Mouse (Mus musculus): ENCODE measurements around the gene Cxcl9. TPM values are rescaled to one million over a fixed set of nuclear protein-coding genes. Genes with fewer than 3 reads are reported as not detected.
A peak's percentile ranks its signal among the peaks of the same experiment; 100 is the strongest.
"Not testable (repeated sequence)": the region's sequence is repeated elsewhere in the genome, so short reads cannot be mapped to it uniquely, and the experiment has no call there.

Gene Cxcl9
- polyA plus RNA-seq, 1 experiment from 2014 or later: not detected

DNA sequence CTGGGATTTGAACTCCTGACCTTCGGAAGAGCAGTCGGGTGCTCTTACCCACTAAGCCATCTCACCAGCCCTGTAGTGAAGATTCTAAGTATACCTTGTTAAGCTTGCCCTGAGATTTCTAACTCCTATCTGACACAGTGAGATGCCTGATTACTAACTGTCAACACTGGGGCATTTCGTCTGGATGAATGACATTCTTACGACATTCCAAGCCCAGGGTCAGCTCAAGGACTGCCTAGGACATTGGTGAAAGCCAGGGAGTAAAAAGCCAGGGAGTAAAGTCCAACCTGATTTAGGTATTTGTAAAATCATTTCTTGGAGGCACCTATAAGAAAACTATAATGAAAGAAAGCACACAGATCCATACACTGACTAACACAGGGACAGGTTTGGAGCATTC, 24.8 kb upstream of the Cxcl9 start:
- not testable (repeated sequence) for H3K27ac ChIP-seq (ENCODE audit: low read depth, low read length); H3K4me3 ChIP-seq (ENCODE audit: low read depth, low read length); H3K4me1 ChIP-seq (ENCODE audit: control insufficient read depth, insufficient read depth, low read length); H3K4me2 ChIP-seq (ENCODE audit: low read length); H3K36me3 ChIP-seq (ENCODE audit: control insufficient read depth, insufficient read depth, low read length); H3K27me3 ChIP-seq (replicated peaks; ENCODE audit: control insufficient read depth, insufficient read depth, low read length); H3K9ac ChIP-seq (ENCODE audit: low read length); H3K9me3 ChIP-seq (replicated peaks; ENCODE audit: control insufficient read depth, low read length); ATAC-seq; DNase-seq (ENCODE audit: low spot score)
- 83% methylated on average over 4 of the region's 4 CpGs for WGBS

DNA sequence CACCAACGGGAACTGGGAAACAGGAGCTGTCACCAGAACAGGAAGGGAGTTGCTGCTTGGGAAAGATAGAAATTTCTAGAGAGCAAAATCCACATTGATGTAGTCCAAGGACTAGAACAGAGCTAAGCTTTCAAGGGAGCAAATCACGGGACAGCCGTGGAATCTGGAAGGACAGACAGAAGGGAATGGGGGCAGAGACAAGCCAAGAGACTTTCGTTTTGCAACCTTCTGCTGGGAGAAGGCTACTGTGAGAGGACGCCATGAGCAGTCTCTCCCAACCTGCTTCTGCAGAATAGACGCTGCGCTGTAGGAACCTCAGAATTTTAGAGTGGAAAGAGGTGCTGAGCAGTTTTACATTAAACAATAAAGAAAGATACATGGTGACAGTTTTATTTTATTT, 21.9 kb upstream of the Cxcl9 start:
- no peaks in the 10 kb centered on the region for H3K27me3 ChIP-seq (replicated peaks; ENCODE audit: control insufficient read depth, insufficient read depth, low read length)
- H3K36me3 ChIP-seq (ENCODE audit: control insufficient read depth, insufficient read depth, low read length): no peaks in the 10 kb centered on the region
- WGBS: 86% methylated on average over 7 of the region's 7 CpGs
- H3K9me3 ChIP-seq (replicated peaks; ENCODE audit: control insufficient read depth, low read length): no peaks in the 10 kb centered on the region
- H3K9ac ChIP-seq (ENCODE audit: low read length): no peak overlapping the region
- H3K27ac ChIP-seq (ENCODE audit: low read depth, low read length): no peak overlapping the region
- no peak for DNase-seq (ENCODE audit: low spot score)
- no peak for ATAC-seq
- peaks cover 4% of the 10 kb centered on the region; the same call in 1 of the 2 replicates for H3K4me1 ChIP-seq (ENCODE audit: control insufficient read depth, insufficient read depth, low read length)
- H3K4me2 ChIP-seq (ENCODE audit: low read length): no peak overlapping the region
- H3K4me3 ChIP-seq (ENCODE audit: low read depth, low read length): no peak overlapping the region

DNA sequence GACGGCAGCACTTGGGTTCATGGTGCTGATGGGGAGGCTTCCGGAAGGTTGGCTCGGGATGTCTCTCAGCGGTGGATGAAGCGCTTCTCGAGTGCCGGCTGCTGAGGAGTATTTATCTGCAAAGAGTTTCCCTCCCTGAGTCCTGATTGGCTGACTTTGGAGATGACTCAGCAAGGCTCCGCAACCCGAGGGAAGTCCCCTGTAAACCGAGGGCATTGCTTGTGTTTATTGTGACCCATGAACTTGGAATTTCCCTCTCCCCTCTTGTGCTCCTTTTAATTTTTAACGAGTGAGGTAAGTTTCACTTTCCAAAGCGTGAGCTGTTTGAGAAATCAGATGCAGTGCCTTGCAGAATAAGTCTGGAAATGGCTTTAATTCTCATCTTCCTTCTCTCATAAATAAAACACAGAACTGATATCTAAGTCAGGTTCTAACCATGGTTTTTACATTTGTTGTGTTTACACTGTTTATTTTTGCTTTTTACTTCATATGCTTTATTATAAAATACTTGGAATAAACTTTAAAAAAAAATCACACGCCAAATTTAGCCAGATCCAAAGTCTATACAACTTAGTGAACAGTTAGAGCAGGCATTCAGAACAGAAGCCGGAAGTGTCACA, 21.0 kb upstream of the Cxcl9 start, which contains the start of gene Cxcl10:
Gene Cxcl10 (minus strand): TSS at position 96 of the 620 bp plus-strand sequence.
- H3K4me2 ChIP-seq (ENCODE audit: low read length): peak within 1 kb of the TSS; percentile 44
- 0 out of 2 replicates have a peak within 1 kb of the TSS, but pooled peaks have one; percentile 13 for H3K4me3 ChIP-seq (ENCODE audit: low read depth, low read length)
- ATAC-seq (peak; percentile 70; the same call in 1 of the 2 replicates), DNase-seq (ENCODE audit: low spot score) (peak; percentile 61)
- H3K4me1 ChIP-seq (ENCODE audit: control insufficient read depth, insufficient read depth, low read length): peaks cover 4% of the 10 kb centered on the region; the same call in 1 of the 2 replicates
- H3K27me3 ChIP-seq (replicated peaks; ENCODE audit: control insufficient read depth, insufficient read depth, low read length): no peaks in the 10 kb centered on the region
- no peak within 1 kb of the TSS for H3K27ac ChIP-seq (ENCODE audit: low read depth, low read length)
- peak within 1 kb of the TSS; percentile 17; the same call in 1 of the 2 replicates for H3K9ac ChIP-seq (ENCODE audit: low read length)
- 21% methylated on average over 14 of the region's 14 CpGs for WGBS
- no peaks in the 10 kb centered on the region for H3K9me3 ChIP-seq (replicated peaks; ENCODE audit: control insufficient read depth, low read length)
- no peaks in the 10 kb centered on the region for H3K36me3 ChIP-seq (ENCODE audit: control insufficient read depth, insufficient read depth, low read length)

- peaks cover 4% of the 10 kb centered on the region; the same call in 1 of the 2 replicates for H3K4me1 ChIP-seq (ENCODE audit: control insufficient read depth, insufficient read depth, low read length)
- no peaks in the 10 kb centered on the region for H3K27me3 ChIP-seq (replicated peaks; ENCODE audit: control insufficient read depth, insufficient read depth, low read length)
- no peak overlapping the region for H3K4me2 ChIP-seq (ENCODE audit: low read length)
- no peak for ATAC-seq
- H3K4me3 ChIP-seq (ENCODE audit: low read depth, low read length): no peak overlapping the region
- no peaks in the 10 kb centered on the region for H3K9me3 ChIP-seq (replicated peaks; ENCODE audit: control insufficient read depth, low read length)
- 90% methylated on average over 8 of the region's 8 CpGs for WGBS
- H3K9ac ChIP-seq (ENCODE audit: low read length): no peak overlapping the region
- no peak for DNase-seq (ENCODE audit: low spot score)
- H3K36me3 ChIP-seq (ENCODE audit: control insufficient read depth, insufficient read depth, low read length): no peaks in the 10 kb centered on the region
- H3K27ac ChIP-seq (ENCODE audit: low read depth, low read length): no peak overlapping the region
Observed at GRCm38 (mm10) chr5:92345006-92345405, 17.1 kb upstream of the Cxcl9 start.

DNA sequence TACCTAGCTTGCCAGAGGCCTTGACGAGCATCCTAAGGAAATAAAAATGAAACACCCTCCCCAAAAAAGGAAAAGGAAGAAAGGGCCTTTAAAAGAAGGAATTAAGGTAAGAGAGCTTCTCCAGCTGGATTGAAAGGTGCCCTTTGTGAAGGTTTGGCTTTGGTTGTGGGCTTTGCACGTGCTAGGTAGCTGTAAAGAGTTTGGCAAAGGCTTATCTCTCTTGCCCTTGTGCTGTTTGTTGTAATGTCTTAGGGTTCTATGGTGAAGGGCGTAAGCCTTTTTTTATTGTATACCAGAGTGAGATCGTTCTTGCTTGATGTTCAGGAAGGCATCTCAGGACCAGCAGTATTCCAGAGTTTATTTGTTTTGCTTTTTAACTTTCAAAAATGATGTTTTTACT, 12.7 kb upstream of the Cxcl9 start:
- no peaks in the 10 kb centered on the region for H3K9me3 ChIP-seq (replicated peaks; ENCODE audit: control insufficient read depth, low read length)
- ATAC-seq (no peak), DNase-seq (ENCODE audit: low spot score) (no peak)
- H3K4me3 ChIP-seq (ENCODE audit: low read depth, low read length): no peak overlapping the region
- WGBS: 76% methylated on average over 4 of the region's 4 CpGs
- H3K36me3 ChIP-seq (ENCODE audit: control insufficient read depth, insufficient read depth, low read length): no peaks in the 10 kb centered on the region
- H3K4me1 ChIP-seq (ENCODE audit: control insufficient read depth, insufficient read depth, low read length): no peaks in the 10 kb centered on the region
- H3K9ac ChIP-seq (ENCODE audit: low read length): no peak overlapping the region
- H3K27ac ChIP-seq (ENCODE audit: low read depth, low read length): no peak overlapping the region
- H3K4me2 ChIP-seq (ENCODE audit: low read length): no peak overlapping the region
- H3K27me3 ChIP-seq (replicated peaks; ENCODE audit: control insufficient read depth, insufficient read depth, low read length): no peaks in the 10 kb centered on the region

- Histone ChIP-seq H3K9me3 (replicated peaks; ENCODE audit: control insufficient read depth, low read length) (no peaks in the 10 kb centered on the region), H3K9ac (ENCODE audit: low read length) (no peak overlapping the region), H3K4me3 (ENCODE audit: low read depth, low read length) (no peak overlapping the region), H3K36me3 (ENCODE audit: control insufficient read depth, insufficient read depth, low read length) (no peaks in the 10 kb centered on the region), H3K27me3 (replicated peaks; ENCODE audit: control insufficient read depth, insufficient read depth, low read length) (no peaks in the 10 kb centered on the region), H3K4me1 (ENCODE audit: control insufficient read depth, insufficient read depth, low read length) (no peaks in the 10 kb centered on the region), H3K27ac (ENCODE audit: low read depth, low read length) (no peak overlapping the region), H3K4me2 (ENCODE audit: low read length) (no peak overlapping the region)
- WGBS: 83% methylated on average over 3 of the region's 3 CpGs
- no peak for DNase-seq (ENCODE audit: low spot score)
- ATAC-seq: no peak
Observed at GRCm38 (mm10) chr5:92336743-92337142, 8.9 kb upstream of the Cxcl9 start.

GRCm38 (mm10) chr5:92332359-92332840, 4.5 kb upstream of the Cxcl9 start:
- H3K27me3 ChIP-seq (replicated peaks; ENCODE audit: control insufficient read depth, insufficient read depth, low read length): no peaks in the 10 kb centered on the region
- peak; percentile 50 for DNase-seq (ENCODE audit: low spot score)
- no peak overlapping the region for H3K4me2 ChIP-seq (ENCODE audit: low read length)
- 65% methylated on average over 9 of the region's 9 CpGs for WGBS
- no peak for ATAC-seq
- no peak overlapping the region for H3K9ac ChIP-seq (ENCODE audit: low read length)
- no peaks in the 10 kb centered on the region for H3K9me3 ChIP-seq (replicated peaks; ENCODE audit: control insufficient read depth, low read length)
- no peaks in the 10 kb centered on the region for H3K4me1 ChIP-seq (ENCODE audit: control insufficient read depth, insufficient read depth, low read length)
- no peak overlapping the region for H3K4me3 ChIP-seq (ENCODE audit: low read depth, low read length)
- no peak overlapping the region for H3K27ac ChIP-seq (ENCODE audit: low read depth, low read length)
- H3K36me3 ChIP-seq (ENCODE audit: control insufficient read depth, insufficient read depth, low read length): no peaks in the 10 kb centered on the region

GRCm38 (mm10) chr5:92331635-92332338, 3.9 kb upstream of the Cxcl9 start, which contains the start of gene Art3:
Gene Art3, plus strand, starts transcription at chr5:92331827.
- Histone ChIP-seq H3K4me1 (ENCODE audit: control insufficient read depth, insufficient read depth, low read length) (no peaks in the 10 kb centered on the region), H3K9ac (ENCODE audit: low read length) (no peak within 1 kb of the TSS), H3K27me3 (replicated peaks; ENCODE audit: control insufficient read depth, insufficient read depth, low read length) (no peaks in the 10 kb centered on the region), H3K27ac (ENCODE audit: low read depth, low read length) (no peak within 1 kb of the TSS), H3K4me3 (ENCODE audit: low read depth, low read length) (no peak within 1 kb of the TSS), H3K36me3 (ENCODE audit: control insufficient read depth, insufficient read depth, low read length) (no peaks in the 10 kb centered on the region), H3K4me2 (ENCODE audit: low read length) (no peak within 1 kb of the TSS), H3K9me3 (replicated peaks; ENCODE audit: control insufficient read depth, low read length) (no peaks in the 10 kb centered on the region)
- ATAC-seq (no peak), DNase-seq (ENCODE audit: low spot score) (peak; percentile 1)
- WGBS: 95% methylated on average over 17 of the region's 17 CpGs

- Histone ChIP-seq H3K36me3 (ENCODE audit: control insufficient read depth, insufficient read depth, low read length) (no peaks in the 10 kb centered on the region), H3K9me3 (replicated peaks; ENCODE audit: control insufficient read depth, low read length) (no peaks in the 10 kb centered on the region), H3K4me1 (ENCODE audit: control insufficient read depth, insufficient read depth, low read length) (no peaks in the 10 kb centered on the region), H3K27ac (ENCODE audit: low read depth, low read length) (no peak overlapping the region), H3K4me2 (ENCODE audit: low read length) (no peak overlapping the region), H3K27me3 (replicated peaks; ENCODE audit: control insufficient read depth, insufficient read depth, low read length) (no peaks in the 10 kb centered on the region), H3K4me3 (ENCODE audit: low read depth, low read length) (no peak overlapping the region), H3K9ac (ENCODE audit: low read length) (no peak overlapping the region)
- WGBS: 92% methylated on average over 12 of the region's 12 CpGs
- no peak for ATAC-seq
- DNase-seq (ENCODE audit: low spot score): no peak
Observed at GRCm38 (mm10) chr5:92331122-92331521, 3.2 kb upstream of the Cxcl9 start.
